Mouse (Mus musculus) midbrain, embryonic 16.5 days (tissue): Measurements from ENCODE around the gene Hist1h2af. TPM values are rescaled to one million over a fixed set of nuclear protein-coding genes. Genes with fewer than 3 reads are reported as not detected.
"Not testable (repeated sequence)": the region's sequence is repeated elsewhere in the genome, so short reads cannot be mapped to it uniquely, and the experiment has no call there.

Source experiments
- ATAC-seq: fragments of 200-750 bp; cut with Nextera tagmentation; 2 replicates; pipeline ENCODE4 v1.8.0; 2017; ENCODE audit warnings: moderate TSS enrichment
- H3K27ac ChIP-seq: fragments of 300-500 bp; sonication (generic); 2 replicates; pipeline ENCODE4 v1.5.1; 2014; ENCODE audit warnings: mild to moderate bottlenecking, low read length, mixed read lengths
- H3K27me3 ChIP-seq: fragments of 300-500 bp; sonication (generic); 2 replicates; pipeline ENCODE4 v1.6.1; 2014; ENCODE audit warnings: low read depth, low read length, mixed read lengths; ENCODE audit not compliant: control insufficient read depth, insufficient read depth
- H3K36me3 ChIP-seq: fragments of 300-500 bp; sonication (generic); 2 replicates; pipeline ENCODE4 v1.6.1; 2014; ENCODE audit warnings: mild to moderate bottlenecking, low read length, moderate library complexity, mixed read lengths; ENCODE audit not compliant: control insufficient read depth, insufficient read depth
- H3K4me1 ChIP-seq: fragments of 300-500 bp; sonication (generic); 2 replicates; pipeline ENCODE4 v1.6.1; 2014; ENCODE audit warnings: mild to moderate bottlenecking, low read length, mixed read lengths; ENCODE audit not compliant: control insufficient read depth, insufficient read depth
- H3K4me2 ChIP-seq: fragments of 300-500 bp; sonication (generic); 2 replicates; pipeline ENCODE4 v1.6.1; 2014; ENCODE audit warnings: mild to moderate bottlenecking, low read length, mixed read lengths
- H3K4me3 ChIP-seq: fragments of 300-500 bp; sonication (generic); 2 replicates; pipeline ENCODE4 v1.5.1; 2014; ENCODE audit warnings: low read depth, mild to moderate bottlenecking, low read length, moderate library complexity, mixed read lengths
- H3K9ac ChIP-seq: fragments of 300-500 bp; sonication (generic); 2 replicates; pipeline ENCODE4 v1.6.1; 2014; ENCODE audit warnings: low read depth, low read length, mixed read lengths
- H3K9me3 ChIP-seq: fragments of 300-500 bp; sonication (generic); replicated peaks from 2 replicates; pipeline ENCODE4 v1.6.1; 2014; ENCODE audit warnings: mild to moderate bottlenecking, low read length, mixed read lengths; ENCODE audit not compliant: control insufficient read depth, poor library complexity, severe bottlenecking
- WGBS: fragments of 180-500 bp; shearing (Covaris S2); extraction: QIAGEN DNeasy Blood & Tissue Kit; methylation state at CpG from one replicate; pipeline ENCODE4 v1.1.7; 2014; 5-methylcytosine and 5-hydroxymethylcytosine counted together
- polyA plus RNA-seq: library from polyadenylated mRNA; unstranded; fragments of >200 nt; fragmentation: Nextera tagmentation; extraction: Ambion mirVana; gene quantifications from 2 replicates; pipeline ENCODE4 v1.2.1, GENCODE M21; 2015

Hist1h2af gene
- polyA plus RNA-seq, result not detected in 2 replicates

- Histone ChIP-seq H3K4me2 (peak within 1 kb of the TSS; percentile 71), H3K4me3 (peak within 1 kb of the TSS; percentile 48), H3K9ac (0 out of 2 replicates have a peak within 1 kb of the TSS, but pooled peaks have one; percentile 1), H3K4me1 (peaks cover 31% of the 10 kb centered on the region), H3K27ac (peak within 1 kb of the TSS; percentile 75)
- H3K27me3 ChIP-seq, H3K9me3 ChIP-seq, H3K36me3 ChIP-seq: not testable (repeated sequence)
- ATAC-seq, result peak; percentile 33; the same call in 1 of the 2 replicates
- WGBS, result under 1% methylated on average over 23 of the region's 53 CpGs
Measured at GRCm38 (mm10) chr13:23533560-23534367, at the start of gene Hist1h2af. Gene Hist1h2af (plus strand): TSS chr13:23533906.

GRCm38 (mm10) chr13:23485271-23485670 is 48.4 kb upstream of the Hist1h2af start:
- H3K9me3 ChIP-seq, result no peaks in the 10 kb centered on the region
- 50% methylated on average over 5 of the region's 5 CpGs for WGBS
- H3K4me1 ChIP-seq, result peaks cover 6% of the 10 kb centered on the region; the same call in 1 of the 2 replicates
- no peak overlapping the region for H3K4me3 ChIP-seq
- ATAC-seq, result no peak
- no peak overlapping the region for H3K4me2 ChIP-seq
- no peak overlapping the region for H3K9ac ChIP-seq
- no peak overlapping the region for H3K27ac ChIP-seq
- H3K27me3 ChIP-seq, result no peaks in the 10 kb centered on the region
- H3K36me3 ChIP-seq, result no peaks in the 10 kb centered on the region

GRCm38 (mm10) chr13:23488400-23489322 is 45.0 kb upstream of the Hist1h2af start, which contains the start of gene Btn2a2:
Gene Btn2a2 (minus strand): TSS chr13:23488857.
- 1% methylated on average over 13 of the region's 14 CpGs for WGBS
- peak; percentile 98 for ATAC-seq
- H3K27ac ChIP-seq, result no peak within 1 kb of the TSS
- no peaks in the 10 kb centered on the region for H3K27me3 ChIP-seq
- no peaks in the 10 kb centered on the region for H3K9me3 ChIP-seq
- peak within 1 kb of the TSS; percentile 72 for H3K4me2 ChIP-seq
- H3K9ac ChIP-seq, result 0 out of 2 replicates have a peak within 1 kb of the TSS, but pooled peaks have one; percentile 20
- H3K36me3 ChIP-seq, result no peaks in the 10 kb centered on the region
- H3K4me3 ChIP-seq, result peak within 1 kb of the TSS; percentile 38
- H3K4me1 ChIP-seq, result peaks cover 11% of the 10 kb centered on the region

- Histone ChIP-seq H3K4me2 (no peak overlapping the region), H3K9me3 (no peaks in the 10 kb centered on the region), H3K4me3 (no peak overlapping the region), H3K27ac (no peak overlapping the region), H3K36me3 (no peaks in the 10 kb centered on the region), H3K27me3 (no peaks in the 10 kb centered on the region), H3K4me1 (peaks cover 11% of the 10 kb centered on the region), H3K9ac (no peak overlapping the region)
- no peak for ATAC-seq
- WGBS, result 66% methylated on average over 1 of the region's 1 CpGs
Measured at GRCm38 (mm10) chr13:23490863-23491262, 42.8 kb upstream of the Hist1h2af start.

- H3K9ac ChIP-seq, result no peak overlapping the region
- no peak overlapping the region for H3K4me2 ChIP-seq
- H3K9me3 ChIP-seq, result no peaks in the 10 kb centered on the region
- H3K27ac ChIP-seq, result no peak overlapping the region
- H3K36me3 ChIP-seq, result no peaks in the 10 kb centered on the region
- ATAC-seq, result no peak
- 19% methylated on average over 1 of the region's 1 CpGs for whole genome bisulfite sequencing
- H3K4me3 ChIP-seq, result no peak overlapping the region
- H3K27me3 ChIP-seq, result no peaks in the 10 kb centered on the region
- H3K4me1 ChIP-seq, result peaks cover 11% of the 10 kb centered on the region
Measured at GRCm38 (mm10) chr13:23491263-23491662, 42.4 kb upstream of the Hist1h2af start.

GRCm38 (mm10) chr13:23491990-23492389 is 41.7 kb upstream of the Hist1h2af start:
- no peak overlapping the region for H3K27ac ChIP-seq
- peak overlapping the region; percentile 18 for H3K4me3 ChIP-seq
- H3K36me3 ChIP-seq, result no peaks in the 10 kb centered on the region
- H3K27me3 ChIP-seq, result no peaks in the 10 kb centered on the region
- 3% methylated on average over 14 of the region's 14 CpGs for WGBS
- no peaks in the 10 kb centered on the region for H3K9me3 ChIP-seq
- peak overlapping the region; percentile 52 for H3K4me2 ChIP-seq
- peak overlapping the region; percentile 34; the same call in 1 of the 2 replicates for H3K9ac ChIP-seq
- H3K4me1 ChIP-seq, result peaks cover 11% of the 10 kb centered on the region
- ATAC-seq, result no peak

- Histone ChIP-seq H3K27me3 (peaks cover 8% of the 10 kb centered on the region; the same call in 1 of the 2 replicates), H3K4me3 (no peak overlapping the region), H3K4me1 (peaks cover 12% of the 10 kb centered on the region), H3K9ac (no peak overlapping the region), H3K9me3 (no peaks in the 10 kb centered on the region), H3K36me3 (no peaks in the 10 kb centered on the region), H3K4me2 (no peak overlapping the region), H3K27ac (no peak overlapping the region)
- WGBS, result 79% methylated on average over 6 of the region's 6 CpGs
- ATAC-seq, result no peak
Measured at GRCm38 (mm10) chr13:23495526-23495925, 38.2 kb upstream of the Hist1h2af start.

GRCm38 (mm10) chr13:23497656-23498321 is 35.9 kb upstream of the Hist1h2af start:
- Histone ChIP-seq H3K27me3 (peaks cover 8% of the 10 kb centered on the region; the same call in 1 of the 2 replicates), H3K27ac (no peak overlapping the region), H3K36me3 (no peaks in the 10 kb centered on the region), H3K9ac (no peak overlapping the region), H3K4me3 (peak overlapping the region; percentile 31), H3K4me2 (peak overlapping the region; percentile 43), H3K9me3 (no peaks in the 10 kb centered on the region), H3K4me1 (0 out of 2 replicates have a peak, but pooled peaks cover 6% of the 10 kb centered on the region)
- no peak for ATAC-seq
- 4% methylated on average over 19 of the region's 19 CpGs for WGBS
